Mouse (Mus musculus): ENCODE results near the gene Cyp1a2. TPM values are rescaled to one million over a fixed set of nuclear protein-coding genes. Genes with fewer than 3 reads are reported as not detected.

Gene Cyp1a2
- total RNA-seq, 4 experiments from 2014 or later, result not detected

DNA sequence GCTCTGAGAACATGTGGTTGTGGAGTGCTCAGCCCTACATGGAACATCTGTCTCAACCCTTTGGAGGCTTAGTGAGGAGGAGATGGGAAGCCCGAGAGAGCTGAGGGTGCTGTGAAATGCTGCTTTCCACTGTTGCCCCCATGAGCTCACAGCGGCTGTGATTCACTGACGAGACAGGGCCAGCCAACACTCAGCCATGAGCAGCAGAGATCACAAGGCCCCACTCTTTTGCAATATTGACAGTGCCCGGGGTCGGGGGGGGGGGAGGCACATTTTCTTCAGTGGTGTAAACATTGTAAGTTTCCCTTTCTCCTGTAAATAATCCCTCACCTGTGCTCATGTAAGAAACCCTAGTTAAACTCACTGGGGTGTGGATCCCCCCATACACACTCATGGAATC is 12.0 kb downstream of the Cyp1a2 start:
- no peak for DNase-seq (ENCODE audit: low spot score in 2 of 2)

DNA sequence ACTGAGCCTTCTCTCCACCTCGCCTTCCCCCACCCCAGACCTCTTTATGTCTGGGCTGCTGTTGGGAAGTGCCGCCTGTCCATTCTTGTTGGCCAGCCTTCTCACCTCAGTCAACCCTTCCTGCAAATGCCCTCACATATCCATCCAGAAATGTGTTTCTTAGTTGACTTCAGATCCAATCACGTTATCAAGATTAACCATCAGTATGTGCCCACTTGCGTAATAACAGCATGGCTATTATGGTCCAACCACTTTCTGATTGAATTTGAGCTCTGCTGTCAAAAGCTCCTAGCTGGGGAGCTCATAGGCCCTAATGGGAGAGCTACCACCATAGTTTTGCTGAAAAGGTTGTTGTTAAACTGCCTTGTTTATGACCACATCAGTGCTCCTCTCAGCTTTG is 12.5 kb downstream of the Cyp1a2 start:
- DNase-seq (ENCODE audit: low spot score in 2 of 2), result no peak

DNA sequence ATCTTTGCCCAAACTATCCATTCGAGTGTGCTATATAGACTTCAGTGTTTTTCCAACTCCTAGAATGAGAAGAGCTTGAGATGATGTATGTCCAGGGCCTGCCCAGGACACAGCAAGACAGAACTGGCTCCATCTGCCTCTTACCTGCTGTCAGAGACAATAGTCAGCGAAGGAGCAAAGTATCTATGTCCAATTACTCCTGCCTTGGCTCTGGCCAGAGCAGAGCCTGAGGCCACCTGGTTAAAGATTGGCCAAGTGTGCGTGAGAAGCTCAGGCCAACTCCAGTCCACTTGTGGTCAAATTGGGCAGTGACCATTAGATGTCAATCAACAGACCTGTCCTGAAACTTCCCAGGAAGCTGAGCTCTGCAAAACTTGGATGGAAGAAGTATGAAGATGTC is 13.9 kb downstream of the Cyp1a2 start:
- no peak for DNase-seq (ENCODE audit: low spot score in 2 of 2)

DNA sequence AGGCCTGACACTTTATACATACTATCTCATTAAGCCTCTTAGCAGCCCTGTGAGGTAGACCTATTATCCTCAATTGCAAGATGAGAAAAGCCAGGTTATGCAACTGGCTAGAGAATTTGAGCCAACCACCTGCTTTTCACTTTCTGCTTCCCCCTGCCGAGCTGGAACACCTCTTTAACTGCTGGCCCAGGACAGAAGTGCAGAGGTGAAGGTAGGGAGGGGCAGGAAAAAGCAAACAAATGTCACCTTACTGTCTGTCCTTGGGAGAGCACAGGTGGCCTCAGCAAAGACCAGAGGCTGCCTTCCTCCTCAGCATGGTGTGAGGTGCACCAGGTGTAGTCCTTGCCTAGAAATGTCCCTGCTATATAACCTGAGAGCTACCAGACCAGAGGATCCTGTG is 15.2 kb downstream of the Cyp1a2 start:
- DNase-seq (ENCODE audit: low spot score in 2 of 2), result no peak

DNA sequence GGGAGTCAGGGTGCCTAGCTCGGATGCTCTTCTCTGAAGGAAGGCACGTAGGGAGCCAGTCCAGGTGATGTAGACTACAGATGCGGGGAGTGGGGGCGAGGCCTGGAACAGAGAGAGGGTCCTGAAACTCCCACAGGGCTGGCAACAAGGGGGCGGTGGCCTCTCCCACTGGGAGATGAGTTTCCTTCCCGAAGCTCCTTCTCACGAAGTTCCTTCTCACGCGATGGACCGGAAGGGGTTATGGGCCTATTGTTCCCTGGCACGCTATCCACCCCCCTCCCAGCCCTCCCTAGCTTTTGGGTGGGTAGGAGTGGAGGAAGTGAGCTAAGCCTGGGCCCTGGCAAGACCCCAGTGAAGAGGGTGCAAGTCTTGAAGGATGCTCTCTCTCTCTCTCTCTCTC is 15.7 kb downstream of the Cyp1a2 start:
- DNase-seq (ENCODE audit: low spot score in 2 of 2), result no peak

DNA sequence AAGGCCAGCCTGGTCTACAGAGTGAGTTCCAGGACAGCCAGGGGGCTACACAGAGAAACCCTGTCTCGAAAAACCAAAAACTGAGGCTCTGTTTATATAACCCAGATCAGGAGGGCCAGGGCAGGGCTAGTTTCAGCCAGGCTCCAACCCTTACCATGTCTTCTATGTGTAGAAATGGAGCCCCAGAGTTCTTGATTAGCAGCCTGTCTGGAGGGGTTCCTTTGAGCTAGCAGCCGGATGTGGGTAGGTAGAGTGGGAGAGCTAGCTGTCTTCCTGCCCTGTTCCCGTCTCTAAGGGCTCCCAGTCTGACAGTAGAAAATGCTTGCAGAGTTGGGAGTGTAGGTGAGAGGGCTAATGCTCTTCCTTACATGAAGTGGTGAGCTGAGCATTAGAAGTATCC is 16.4 kb downstream of the Cyp1a2 start:
- no peak for DNase-seq (ENCODE audit: low spot score in 2 of 2)

DNA sequence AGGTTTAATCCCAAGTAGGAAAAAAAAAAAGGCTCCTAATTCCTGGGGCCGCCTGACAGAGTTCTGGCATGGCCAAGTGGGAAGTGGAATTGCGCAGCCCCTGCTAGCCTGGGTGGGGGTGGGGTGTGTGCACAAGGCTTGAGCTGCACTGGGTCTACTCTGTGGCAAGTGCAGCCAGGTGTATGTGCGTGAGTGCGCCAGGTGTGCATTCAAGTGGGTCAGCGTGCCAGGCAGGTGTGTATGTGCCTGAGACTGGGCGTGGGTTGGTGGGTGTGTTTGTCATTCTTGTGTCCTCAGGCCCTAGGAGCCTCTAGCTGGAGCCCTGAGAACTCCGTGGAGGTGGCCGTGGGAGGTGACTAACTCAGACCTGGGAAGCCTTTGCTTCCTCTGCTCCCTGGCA is 17.0 kb downstream of the Cyp1a2 start:
- DNase-seq (ENCODE audit: low spot score in 2 of 2), result no peak

DNA sequence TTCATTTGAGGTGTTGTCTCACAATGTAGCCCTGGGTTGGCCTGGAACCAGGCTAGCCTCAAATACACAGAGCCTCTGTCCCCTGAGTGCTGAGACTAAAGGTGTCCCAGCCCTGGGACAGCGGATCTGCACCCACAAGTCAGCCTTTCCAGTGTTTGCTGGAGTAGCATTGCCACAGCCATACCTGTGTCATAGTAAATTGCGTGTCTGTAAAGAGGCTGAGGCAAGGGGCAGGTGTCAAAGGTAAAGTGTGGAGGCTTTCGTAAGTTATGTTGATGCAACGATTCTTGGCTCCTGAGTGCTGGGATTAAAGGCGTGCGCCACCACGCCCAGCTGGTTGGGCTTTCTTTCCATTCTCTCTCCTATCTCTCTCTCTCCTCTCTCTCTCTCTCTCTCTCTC is 18.9 kb downstream of the Cyp1a2 start:
- DNase-seq (ENCODE audit: low spot score in 2 of 2), result no peak

DNA sequence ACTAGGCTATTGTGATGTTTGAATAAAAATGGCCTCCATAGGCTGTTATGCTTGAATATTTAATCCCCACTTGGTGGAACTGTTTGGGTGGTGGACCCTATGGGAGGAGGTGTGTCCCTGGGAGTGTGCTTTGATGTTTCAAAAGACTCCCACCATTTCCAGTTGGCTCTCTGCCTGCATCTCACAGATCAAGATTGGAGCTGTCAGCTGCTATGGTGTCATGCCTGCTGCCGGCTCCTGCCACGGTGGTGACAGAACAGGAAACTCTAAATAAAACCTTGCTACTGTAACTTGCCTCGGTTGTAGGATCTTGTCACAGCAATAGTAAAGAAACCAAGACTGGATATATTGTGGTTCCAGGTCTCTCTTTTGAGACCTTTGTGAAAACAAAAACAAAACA is 22.0 kb downstream of the Cyp1a2 start:
- no peak for DNase-seq (ENCODE audit: low spot score in 2 of 2)

DNA sequence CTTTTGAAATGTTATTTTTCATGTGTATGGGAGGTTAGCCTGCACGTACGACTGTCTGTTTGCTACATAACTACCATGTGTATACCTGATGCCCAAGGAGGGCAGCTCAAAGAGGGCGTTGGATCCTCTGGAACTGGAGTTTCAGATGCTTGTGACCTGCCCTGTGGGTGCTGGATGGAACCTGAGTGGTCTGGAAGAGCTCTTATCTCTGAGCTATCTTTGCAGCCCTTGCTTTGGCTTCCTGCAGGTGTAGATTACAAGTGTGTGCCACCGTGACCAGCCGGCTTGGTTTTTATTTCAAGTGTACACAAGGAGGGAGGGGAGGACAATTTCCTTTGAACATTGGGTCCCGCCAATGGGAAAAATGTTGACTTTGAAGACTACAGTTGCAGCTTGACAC is 23.0 kb downstream of the Cyp1a2 start:
- no peak for DNase-seq (ENCODE audit: low spot score in 2 of 2)

DNA sequence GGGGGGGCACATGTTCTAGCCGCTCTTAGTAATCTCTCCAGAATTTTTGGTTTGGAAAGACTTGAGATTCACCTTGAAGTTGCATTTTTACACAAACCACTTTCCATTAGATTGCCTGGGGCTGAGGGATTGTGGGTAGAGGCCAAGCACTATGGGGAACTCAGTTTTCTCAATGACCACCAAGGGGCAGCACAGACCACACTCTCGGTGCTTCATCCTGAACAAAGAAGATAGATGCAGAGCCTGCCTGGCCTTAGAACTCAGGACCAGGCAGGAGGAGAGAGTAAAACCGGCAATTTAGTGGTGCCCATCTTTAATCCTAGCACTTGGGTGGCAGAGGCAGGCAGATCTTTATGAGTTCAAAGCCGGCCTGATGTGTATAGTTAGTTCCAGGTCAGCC is 23.7 kb downstream of the Cyp1a2 start:
- DNase-seq (ENCODE audit: low spot score in 2 of 2), result peak; percentile 49 to 68

DNA sequence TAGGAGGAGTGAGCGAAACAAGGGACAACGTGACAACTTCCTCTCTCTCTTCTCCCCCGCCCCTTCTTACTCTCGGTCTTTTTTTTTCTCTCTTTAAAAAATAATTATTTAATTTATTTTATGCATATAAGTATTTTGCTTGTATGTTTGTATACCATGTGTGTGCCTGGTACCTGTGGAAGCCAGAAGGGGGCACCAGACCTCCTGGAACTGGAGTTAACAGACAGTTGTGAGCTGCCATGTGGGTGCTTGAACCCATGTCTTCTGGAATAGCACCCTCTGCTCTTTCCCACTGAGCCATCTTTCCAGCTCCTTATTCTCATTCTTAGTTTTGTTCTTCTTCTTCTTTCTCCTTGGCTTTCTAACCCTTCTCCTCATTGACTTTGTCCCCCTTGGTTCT is 24.5 kb downstream of the Cyp1a2 start:
- DNase-seq (ENCODE audit: low spot score in 2 of 2), result no peak

DNA sequence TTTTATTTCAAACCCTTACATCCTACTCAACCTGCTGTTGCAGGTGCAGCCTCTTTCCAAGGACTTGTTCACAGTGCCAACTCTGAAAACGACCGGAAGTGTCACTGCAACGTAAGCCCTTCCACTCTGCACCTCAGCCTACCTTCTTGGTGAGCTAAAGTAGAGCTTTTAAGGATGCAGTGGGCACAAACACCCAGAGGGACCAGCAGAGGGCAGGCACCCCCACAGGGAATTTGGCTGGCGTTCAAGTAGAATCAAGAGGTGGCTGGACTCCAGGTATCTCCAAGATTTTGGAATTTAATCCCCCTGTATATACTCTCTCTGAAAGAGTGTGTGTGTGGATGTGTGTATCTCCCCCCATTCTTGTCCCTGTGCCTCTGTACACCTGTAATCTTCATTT is 25.7 kb downstream of the Cyp1a2 start:
- no peak for DNase-seq (ENCODE audit: low spot score in 2 of 2)

DNA sequence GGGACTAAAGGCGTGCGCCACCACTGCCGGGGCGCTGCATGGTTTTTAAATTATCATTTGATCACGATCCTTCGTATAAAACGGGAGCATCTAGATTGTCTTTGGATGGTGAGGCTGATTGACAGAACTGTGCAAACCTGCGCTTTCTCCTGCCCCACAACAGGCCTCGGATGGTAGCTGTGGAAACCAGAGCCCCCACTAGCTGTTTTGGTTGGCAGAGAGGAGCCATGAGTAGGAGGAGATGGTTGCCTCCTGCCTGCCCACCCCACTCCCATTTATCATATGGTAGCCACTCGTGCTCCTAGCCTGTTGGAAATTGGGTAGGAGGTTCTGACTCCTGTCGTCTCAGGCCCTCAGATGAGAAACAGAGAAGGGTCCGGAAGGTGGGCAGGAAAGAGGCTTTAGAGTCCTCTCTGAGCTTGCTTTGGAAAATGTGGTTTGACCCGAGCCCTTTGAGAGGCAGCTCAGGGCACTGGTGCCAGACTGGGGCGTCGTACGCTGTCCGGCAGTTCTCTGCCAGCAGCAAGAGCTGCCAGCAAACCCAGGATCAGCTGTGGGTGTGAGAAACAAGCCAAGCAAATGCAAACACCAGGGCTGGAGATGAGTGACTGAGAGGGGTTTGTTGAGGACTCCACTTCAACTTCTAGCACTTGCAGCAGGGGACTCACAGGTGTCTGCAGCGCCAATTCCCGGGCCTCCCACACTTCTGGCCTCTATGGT is 26.7 kb downstream of the Cyp1a2 start:
- DNase-seq (ENCODE audit: low spot score in 2 of 2), result no peak

DNA sequence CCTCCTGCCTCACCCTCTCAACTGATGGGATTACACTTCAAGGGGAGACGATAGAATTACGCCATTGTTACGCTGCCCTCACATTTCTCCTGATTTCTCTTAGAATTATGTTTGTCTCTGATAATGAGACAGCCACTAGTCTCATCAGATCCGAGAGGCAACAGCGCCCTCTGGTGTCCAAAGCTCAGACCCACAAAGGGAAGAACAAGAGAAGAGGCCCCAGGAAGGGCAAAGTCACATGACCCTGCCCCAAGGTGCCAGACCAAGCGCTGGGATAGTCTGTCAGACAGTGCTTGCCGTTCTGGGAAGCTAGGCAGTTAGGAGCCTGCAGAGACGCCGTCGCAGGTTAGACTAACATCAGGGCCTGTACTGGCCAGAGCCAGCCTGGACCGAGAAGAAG is 27.8 kb downstream of the Cyp1a2 start:
- peak; percentile 87 to 89 for DNase-seq (ENCODE audit: low spot score in 2 of 2)

DNA sequence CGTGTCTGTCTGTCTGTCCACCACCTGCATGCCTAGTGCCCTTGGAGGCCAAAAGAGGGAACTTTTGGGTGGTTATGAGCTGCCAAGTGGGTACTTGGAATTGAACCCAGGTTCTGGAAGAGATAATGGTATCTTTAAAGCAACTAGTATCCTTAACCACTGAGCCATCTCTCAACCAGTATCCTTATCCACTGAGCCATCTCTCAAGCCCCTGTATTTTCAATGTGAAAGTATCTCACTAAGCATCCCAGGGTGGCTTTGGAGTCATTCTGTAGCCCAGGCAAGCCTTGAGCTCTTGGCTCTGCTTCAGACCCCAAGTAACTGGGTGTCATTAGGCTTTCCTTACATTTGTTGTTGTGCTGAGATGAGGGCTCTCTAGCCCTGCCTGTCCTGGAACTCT is 28.5 kb downstream of the Cyp1a2 start:
- no peak for DNase-seq (ENCODE audit: low spot score in 2 of 2)

DNA sequence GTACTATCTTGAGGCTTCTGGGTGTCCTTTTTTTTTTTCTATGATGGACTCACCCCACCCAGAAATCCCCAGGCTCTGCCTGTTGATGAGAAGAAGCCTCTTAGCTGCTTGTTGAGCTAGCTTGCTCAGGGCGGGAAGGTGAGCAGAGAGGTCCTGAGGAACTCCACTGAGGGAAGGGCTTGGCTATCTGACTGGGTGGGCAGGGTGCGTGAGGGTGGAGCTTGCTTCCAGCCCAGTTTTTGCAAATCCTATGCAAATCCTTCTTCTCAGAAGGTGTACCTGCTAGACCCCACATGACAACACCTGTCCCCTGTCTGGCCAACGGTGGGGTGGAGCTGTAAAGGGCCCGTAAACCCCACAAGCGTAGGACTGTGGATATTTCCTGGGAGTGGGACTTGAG is 30.2 kb downstream of the Cyp1a2 start, which contains the start of gene Csk:
TSS of gene Csk (minus strand) at position 349 of the 400 bp plus-strand sequence.
- no peak for DNase-seq (ENCODE audit: low spot score in 2 of 2)

DNA sequence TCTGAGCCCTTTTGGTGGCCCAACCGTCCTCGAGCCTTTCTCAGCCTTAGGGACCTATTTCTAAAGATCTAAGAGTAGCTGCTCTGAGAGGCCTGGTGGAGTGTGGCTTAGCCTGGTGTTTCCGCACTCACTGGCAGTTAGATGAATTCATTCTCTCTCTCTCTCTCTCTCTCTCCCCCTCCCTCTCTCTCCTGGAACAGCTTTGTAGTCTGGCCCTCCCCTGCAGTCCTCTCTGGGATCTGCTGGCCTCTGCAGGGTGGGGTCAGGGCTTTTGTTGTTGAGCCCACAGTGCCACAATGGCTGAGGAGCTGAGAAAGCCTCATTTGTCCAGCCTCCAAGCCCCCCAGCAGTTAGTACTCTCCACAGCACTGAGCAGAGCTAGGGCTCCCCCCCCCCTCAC is 30.6 kb downstream of the Cyp1a2 start:
- no peak for DNase-seq (ENCODE audit: low spot score in 2 of 2)

DNA sequence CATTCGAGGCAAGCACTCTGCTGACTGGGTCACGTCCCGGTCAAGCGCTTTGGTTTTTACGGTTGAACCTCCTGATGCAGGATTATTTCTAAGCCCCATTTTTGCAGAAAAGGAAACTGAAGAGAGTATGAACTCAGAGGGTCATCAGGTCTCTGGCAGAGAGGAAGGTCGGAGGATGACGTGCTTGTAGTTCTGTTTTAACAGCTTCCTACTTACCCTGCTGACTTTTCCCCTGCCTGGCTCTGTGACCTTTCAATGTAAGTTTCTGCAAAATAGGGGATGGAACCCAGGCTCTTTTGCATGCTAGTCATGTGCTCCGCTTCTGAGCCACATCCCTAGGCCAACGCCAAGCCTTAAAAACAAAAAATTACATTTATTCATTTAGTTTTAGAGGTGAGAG is 31.2 kb downstream of the Cyp1a2 start:
- no peak for DNase-seq (ENCODE audit: low spot score in 2 of 2)

DNA sequence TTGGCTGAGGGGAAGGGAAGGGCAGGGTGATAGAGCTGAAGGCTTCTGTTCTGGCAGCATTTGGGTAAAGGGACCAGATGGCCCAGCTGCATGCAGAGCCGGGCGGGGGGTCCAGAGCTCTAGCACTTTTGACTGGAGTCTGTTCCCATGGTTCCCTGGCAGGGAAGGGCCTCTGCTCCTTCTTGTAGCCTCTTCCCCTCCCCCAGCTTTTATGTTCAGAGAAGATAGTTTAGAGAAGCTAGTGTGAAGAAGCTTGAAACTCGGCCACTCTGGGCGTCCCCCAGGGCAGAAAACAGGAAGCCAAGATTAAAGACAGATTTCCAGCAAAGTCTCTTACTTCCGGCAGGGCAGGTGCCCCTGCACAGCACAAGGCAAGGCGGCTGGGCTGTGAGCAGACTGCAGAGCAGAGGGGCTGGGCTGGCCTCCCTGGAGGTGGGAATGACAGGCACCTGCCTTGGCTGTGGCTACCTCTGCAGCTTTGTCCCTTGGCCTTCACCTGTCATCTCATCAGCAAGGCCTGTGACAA is 32.7 kb downstream of the Cyp1a2 start:
- DNase-seq (ENCODE audit: low spot score in 2 of 2), result no peak

DNA sequence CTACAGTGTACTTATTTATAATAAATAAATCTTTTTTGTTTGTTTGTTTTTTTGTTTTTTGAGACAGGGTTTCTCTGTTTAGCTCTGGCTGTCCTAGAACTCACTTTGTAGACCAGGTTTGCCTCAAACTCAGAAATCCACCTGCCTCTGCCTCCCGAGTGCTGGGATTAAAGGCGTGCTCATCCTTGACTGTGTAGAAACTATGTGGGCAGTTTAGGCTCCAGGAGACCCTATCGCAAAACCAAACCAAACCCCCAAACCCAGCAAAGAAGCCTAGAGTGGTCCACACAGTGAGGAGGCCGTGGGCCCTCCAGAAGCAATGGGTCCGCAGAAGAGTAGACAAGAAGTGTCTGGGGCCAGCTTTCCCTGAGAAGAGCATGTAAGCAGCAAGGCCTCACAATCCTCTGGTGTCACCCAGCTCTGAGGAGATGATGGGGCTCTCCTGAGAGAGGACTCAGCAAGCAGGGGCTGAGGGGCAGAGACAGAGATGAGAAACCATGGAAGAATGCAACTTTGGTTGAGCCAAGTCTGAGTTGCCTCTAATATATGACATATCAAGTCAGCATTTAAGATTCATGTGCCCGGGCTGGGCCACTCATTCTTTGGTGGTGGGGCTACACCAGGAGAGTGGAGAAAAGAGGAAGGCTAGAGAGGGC is 33.2 kb downstream of the Cyp1a2 start:
- DNase-seq (ENCODE audit: low spot score in 2 of 2), result no peak

DNA sequence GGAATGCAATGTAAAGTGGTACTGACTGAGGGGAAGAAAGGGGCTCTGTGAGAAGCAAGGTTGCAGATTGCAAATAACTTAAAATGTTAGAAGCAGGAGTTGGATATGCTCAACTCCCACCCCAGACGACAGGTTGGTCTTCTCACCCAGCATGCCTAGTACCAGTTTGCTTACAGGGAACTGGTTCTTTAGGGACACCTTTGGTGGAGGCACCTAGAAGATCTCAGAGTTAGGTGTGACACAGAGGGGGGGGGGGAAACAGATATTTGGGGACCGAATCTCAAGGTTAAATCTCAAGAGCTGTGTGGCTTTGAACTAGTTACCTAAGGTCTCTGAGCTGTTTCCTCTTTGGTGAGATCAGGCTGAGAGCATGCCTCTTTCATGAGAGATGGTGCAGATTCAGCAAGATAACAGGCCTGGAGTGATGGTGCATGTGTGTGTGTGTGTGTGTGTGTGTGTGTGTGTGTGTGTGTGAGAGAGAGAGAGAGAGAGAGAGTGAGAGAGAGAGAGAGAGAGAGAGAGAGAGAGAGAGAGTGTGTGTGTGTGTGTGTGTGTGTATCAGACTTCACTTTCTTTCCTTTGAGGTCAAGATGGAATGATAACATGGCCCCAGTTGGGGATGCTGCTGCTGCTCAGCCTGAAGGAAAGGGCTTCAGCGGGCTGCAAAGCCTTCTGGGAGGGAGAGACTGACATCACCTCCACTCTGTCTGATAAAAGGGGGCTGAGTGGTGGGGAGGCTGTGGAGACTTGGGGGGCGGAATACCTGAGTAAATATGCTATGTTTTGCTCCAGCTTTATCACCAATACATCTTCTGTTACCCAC is 36.0 kb downstream of the Cyp1a2 start:
- DNase-seq (ENCODE audit: low spot score in 2 of 2), result no peak

All from gastrocnemius, adult 8-10 months (tissue).